In the genomic region with DNA sequence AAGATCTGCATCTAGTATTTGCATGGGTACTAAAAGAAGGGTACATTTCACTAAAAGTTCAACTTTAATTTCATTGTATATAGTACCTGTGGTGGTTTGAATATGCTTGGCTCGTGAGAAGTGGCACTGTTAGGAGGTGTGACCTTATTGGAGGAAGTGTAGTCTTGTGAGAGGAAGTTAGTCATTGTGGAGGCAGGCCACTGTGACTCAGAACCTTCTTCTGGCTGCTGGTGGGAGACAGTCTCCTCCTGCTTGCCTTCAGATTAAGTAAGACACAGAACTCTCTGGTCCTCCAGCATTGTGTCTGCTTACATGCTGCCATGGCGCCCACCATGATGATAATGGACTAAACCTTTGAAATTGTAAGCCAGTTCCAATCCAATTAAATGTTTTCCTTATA, we compare ENCODE assay signal across 29 mouse cellular contexts.
DNase-seq lines count a peak whose midpoint lies in the region; ATAC-seq and TF ChIP-seq lines count a peak whose summit lies in the region.
"Had no signal": no experiment of that assay in that cellular context is flagged by ENCODE, and none has a peak within 500 bp of the region (broad histone marks: within the 10 kb centered on the region; RNA-seq: fewer than 3 reads in every experiment).

No protein-coding gene starts in this region.

- dilution Hi-C loops in CH12.LX (cut with MboI; ENCODE audit: extremely low pct_ligation_motif_present, extremely low pct_unique_long_range_greater_than_20kb, low sequenced_read_pairs): no loop called here

- TF ChIP-seq EP300 in CH12.LX (IDR thresholded peaks at IDR 0.05; ENCODE audit: low read length): no peak

- TF ChIP-seq CTCF in CH12.LX (conservative IDR thresholded peaks at IDR 0.05 in 1 of 2, IDR thresholded peaks at IDR 0.05 in 1 of 2; ENCODE audit: low read depth in 2 of 2, low read length in 2 of 2): no peak

- peak; percentile 50; the same call in 1 of the 2 replicates for ATAC-seq in common myeloid progenitor, adult 5-6 weeks (replicated peaks; ENCODE audit: low read depth, poor library complexity, severe bottlenecking)
- ATAC-seq in cerebellum, adult (ENCODE audit: insufficient number of reproducible peaks, low FRiP score, low TSS enrichment): no peak
- ATAC-seq: forebrain, embryonic 13.5 days; forebrain, embryonic 16.5 days; hindbrain, embryonic 16.5 days; intestine, embryonic 15.5 days; Patski had no signal

- H3K79me2 ChIP-seq in CH12.LX (replicated peaks; ENCODE audit: control insufficient read depth, extremely low read depth, insufficient read depth, poor library complexity, severe bottlenecking): no peaks in the 10 kb centered on the region

- no peak for TF ChIP-seq POLR2A in CH12.LX (IDR thresholded peaks at IDR 0.05; ENCODE audit: low read depth, low read length)

- peaks cover 0 to 3% of the 10 kb centered on the region in 2 experiments; a peak in 1 of 4 replicates for H3K4me1 ChIP-seq in CH12.LX (ENCODE audit: control insufficient read depth in 1 of 2, insufficient read depth in 2 of 2)
- peaks cover 7% of the 10 kb centered on the region for H3K4me1 ChIP-seq in megakaryocyte, embryonic 14.5 days
- H3K4me1 ChIP-seq: embryonic facial prominence, embryonic 10.5 days; embryonic facial prominence, embryonic 13.5 days; forebrain, embryonic 10.5 days; forebrain, embryonic 13.5 days; hindbrain, embryonic 13.5 days; intestine, embryonic 15.5 days had no signal

- no peaks in the 10 kb centered on the region for H3K9me3 ChIP-seq in CH12.LX (replicated peaks; ENCODE audit: low read length)
- peaks cover 4% of the 10 kb centered on the region; the same call in 1 of the 2 replicates for H3K9me3 ChIP-seq in megakaryocyte, embryonic 14.5 days
- H3K9me3 ChIP-seq: embryonic facial prominence, embryonic 10.5 days; embryonic facial prominence, embryonic 13.5 days; forebrain, embryonic 10.5 days; forebrain, embryonic 13.5 days; G1E; hindbrain, embryonic 13.5 days; intestine, embryonic 15.5 days had no signal

- H3K9ac ChIP-seq in CH12.LX (ENCODE audit: insufficient read depth, low read depth): no peak overlapping the region
- H3K9ac ChIP-seq: embryonic facial prominence, embryonic 13.5 days; forebrain, embryonic 13.5 days; hindbrain, embryonic 13.5 days; intestine, embryonic 15.5 days had no signal

- H3K4me2 ChIP-seq in CH12.LX (ENCODE audit: insufficient read depth, low read depth, poor library complexity, severe bottlenecking): no peak overlapping the region
- H3K4me2 ChIP-seq: embryonic facial prominence, embryonic 13.5 days; forebrain, embryonic 13.5 days; heart, embryonic 11.5 days; hindbrain, embryonic 13.5 days; intestine, embryonic 15.5 days had no signal

- H3K36me3 ChIP-seq in CH12.LX (replicated peaks in 1 of 2; ENCODE audit: control insufficient read depth in 1 of 2, insufficient read depth in 1 of 2, low read length in 1 of 2): no peaks in the 10 kb centered on the region
- no peaks in the 10 kb centered on the region for H3K36me3 ChIP-seq in megakaryocyte, embryonic 14.5 days (replicated peaks; ENCODE audit: low read length)
- H3K36me3 ChIP-seq: embryonic facial prominence, embryonic 10.5 days; embryonic facial prominence, embryonic 13.5 days; forebrain, embryonic 10.5 days; G1E; hindbrain, embryonic 13.5 days; intestine, embryonic 15.5 days had no signal

- no peak for TF ChIP-seq RAD21 in CH12.LX (IDR thresholded peaks at IDR 0.05; ENCODE audit: low read depth, low read length)

- DNase-seq in 3134 (ENCODE audit: extremely low read depth, insufficient read length, low spot score) (peak; percentile 15), CH12.LX (ENCODE audit: extremely low read depth) (peak; percentile 27)
- DNase-seq in embryo, embryonic 9.5 days (ENCODE audit: extremely low spot score): no peak
- no peak for DNase-seq in heart, adult 8-10 months (ENCODE audit: low spot score)
- no peak for DNase-seq in cerebellum, postnatal 36 days
- DNase-seq: adrenal gland, postnatal 10 days; adrenal gland, postnatal 36 days; cerebellum, adult 18-20 months; cerebellum, adult 9-10 months; cerebellum, postnatal 14 days; gastrocnemius, postnatal 10 days; gastrocnemius, postnatal 36 days; heart, adult 2 months; kidney, adult 11 months had no signal

- no peak overlapping the region for H3K27ac ChIP-seq in CH12.LX (ENCODE audit: insufficient read depth, low read depth)
- H3K27ac ChIP-seq: embryonic facial prominence, embryonic 10.5 days; embryonic facial prominence, embryonic 13.5 days; forebrain, embryonic 10.5 days; forebrain, embryonic 13.5 days; heart, adult 2 months; hindbrain, embryonic 13.5 days; intestine, embryonic 15.5 days had no signal

- H3K4me3 ChIP-seq in CH12.LX (replicated peaks in 1 of 3; ENCODE audit: low read depth in 2 of 3, low read length in 2 of 3, poor library complexity in 1 of 3): no peak overlapping the region
- peak overlapping the region; percentile 23 for H3K4me3 ChIP-seq in megakaryocyte, embryonic 14.5 days (replicated peaks)
- H3K4me3 ChIP-seq: embryonic facial prominence, embryonic 10.5 days; embryonic facial prominence, embryonic 13.5 days; erythroblast, embryonic 14.5 days; forebrain, embryonic 10.5 days; forebrain, embryonic 13.5 days; heart, adult 2 months; hindbrain, embryonic 13.5 days; intestine, embryonic 15.5 days had no signal

- in situ Hi-C loops in CH12.LX (cut with MboI; ENCODE audit: low pct_ligation_motif_present, low pct_unique_long_range_greater_than_20kb, low sequenced_read_pairs): no loop called here

- no peaks in the 10 kb centered on the region for H3K27me3 ChIP-seq in CH12.LX (replicated peaks)
- no peaks in the 10 kb centered on the region for H3K27me3 ChIP-seq in megakaryocyte, embryonic 14.5 days (replicated peaks)
- H3K27me3 ChIP-seq: embryonic facial prominence, embryonic 13.5 days; forebrain, embryonic 13.5 days; hindbrain, embryonic 13.5 days; intestine, embryonic 15.5 days had no signal

TF ChIP-seq in CH12.LX, 34 proteins besides CTCF, POLR2A, EP300 and RAD21:
- TF ChIP-seq ZKSCAN1 (IDR thresholded peaks at IDR 0.05; ENCODE audit: borderline replicate concordance, low read depth, low read length) (no peak), MAZ (IDR thresholded peaks at IDR 0.05; ENCODE audit: low read depth, low read length) (no peak), KAT2A (IDR thresholded peaks at IDR 0.05; ENCODE audit: insufficient replicate concordance, low read length) (no peak)

Comparison
In these comparisons a context has a peak if more than half of its experiments do, and no peak if none do; other contexts are left out.
1. DNase-seq: peak in 3134 (single experiment) and CH12.LX (single experiment); none in embryo, embryonic 9.5 days (single experiment), heart, adult 8-10 months (single experiment) and cerebellum, postnatal 36 days (0 of 2).